Mouse (Mus musculus) left cerebral cortex, adult 2 months (tissue): ENCODE data around the gene Pla2g6. TPM values are rescaled to one million over a fixed set of nuclear protein-coding genes. Genes with fewer than 3 reads are reported as not detected.
A peak's percentile ranks its signal among the peaks of the same experiment; 100 is the strongest.

Experiments
- DNase-seq, 2 experiments: peaks; one replicate each; pipeline ENCODE4 v3.0.0; 2021 to 2022; ENCODE audit warnings: low spot score in 2 of 2, mixed read lengths in 1 of 2; ENCODE audit errors: extremely low spot score in 1 of 2
- H3K27ac ChIP-seq: fragments of 200-600 bp; 2 replicates; pipeline ENCODE4 v1.8.1; 2022
- H3K4me3 ChIP-seq: fragments of 200-600 bp; 2 replicates; pipeline ENCODE4 v1.8.1; 2022
- CTCF ChIP-seq: fragments of 200-600 bp; IDR thresholded peaks from 2 replicates; pipeline ENCODE4 v1.8.1; 2022; ENCODE audit warnings: antibody characterized with exemption, mild to moderate bottlenecking, moderate library complexity
- intact Hi-C: fragments of 180-260 bp; cut with DNase I; formaldehyde crosslinking; loops from one replicate; pipeline ENCODE4 v1.15.1; 2025
- total RNA-seq, 2 experiments: library from RNA; stranded (reverse); gene quantifications; 2 replicates each; pipeline ENCODE4 v1.2.3; 2021

Pla2g6 gene
- total RNA-seq, 2 experiments from 2014 or later = 21.3 to 22.6 TPM

DNA sequence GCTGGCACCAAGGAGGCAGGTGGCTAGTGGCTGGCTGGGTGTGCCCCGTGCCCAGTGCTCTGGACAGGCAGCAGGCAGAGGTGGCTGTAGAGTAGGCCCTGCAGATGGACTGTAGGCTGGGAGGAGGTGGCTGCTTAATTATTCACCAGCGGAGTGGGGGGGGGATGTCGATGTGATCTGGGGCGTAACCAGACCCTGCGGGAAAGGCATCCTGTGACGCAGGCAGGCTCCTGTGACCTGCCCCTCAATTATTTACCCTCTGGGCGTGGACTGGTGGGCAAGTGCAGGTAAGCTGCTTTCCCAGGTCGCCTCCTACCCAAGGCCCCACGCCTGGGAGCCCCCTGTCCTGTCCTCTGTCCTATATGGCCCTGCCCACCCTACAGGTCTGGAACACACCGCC, 42.8 kb downstream of the Pla2g6 start, which contains the start of gene Baiap2l2:
Gene Baiap2l2, minus strand, starts transcription at position 139 of the 400 bp plus-strand sequence.
- Histone ChIP-seq H3K4me3 (no peak within 1 kb of the TSS), H3K27ac (no peak within 1 kb of the TSS)
- no peak for TF ChIP-seq CTCF
- intact Hi-C loops = no loop called here
- no peak for DNase-seq

GRCm38 (mm10) chr15:79283371-79283770, 44.8 kb downstream of the Pla2g6 start:
- H3K4me3 ChIP-seq = no peak overlapping the region
- intact Hi-C loops = no loop called here
- TF ChIP-seq CTCF = no peak
- H3K27ac ChIP-seq = no peak overlapping the region
- DNase-seq = no peak

- intact Hi-C loops = no loop called here
- Histone ChIP-seq H3K4me3 (no peak overlapping the region), H3K27ac (no peak overlapping the region)
- TF ChIP-seq CTCF = no peak
- no peak for DNase-seq
Measured at GRCm38 (mm10) chr15:79282434-79282833, 45.8 kb downstream of the Pla2g6 start.

GRCm38 (mm10) chr15:79281389-79281788, 46.8 kb downstream of the Pla2g6 start:
- TF ChIP-seq CTCF = no peak
- intact Hi-C loops = no loop called here

GRCm38 (mm10) chr15:79280850-79281249, 47.3 kb downstream of the Pla2g6 start:
- Histone ChIP-seq H3K4me3 (no peak overlapping the region), H3K27ac (no peak overlapping the region)
- intact Hi-C loops = no loop called here
- no peak; the same call in none of the 2 replicates for TF ChIP-seq CTCF
- DNase-seq = no peak

More at GRCm38 (mm10) chr15:79281389-79281788, 46.8 kb downstream of the Pla2g6 start:
- Histone ChIP-seq H3K27ac (no peak overlapping the region), H3K4me3 (no peak overlapping the region)
- DNase-seq = no peak

DNA sequence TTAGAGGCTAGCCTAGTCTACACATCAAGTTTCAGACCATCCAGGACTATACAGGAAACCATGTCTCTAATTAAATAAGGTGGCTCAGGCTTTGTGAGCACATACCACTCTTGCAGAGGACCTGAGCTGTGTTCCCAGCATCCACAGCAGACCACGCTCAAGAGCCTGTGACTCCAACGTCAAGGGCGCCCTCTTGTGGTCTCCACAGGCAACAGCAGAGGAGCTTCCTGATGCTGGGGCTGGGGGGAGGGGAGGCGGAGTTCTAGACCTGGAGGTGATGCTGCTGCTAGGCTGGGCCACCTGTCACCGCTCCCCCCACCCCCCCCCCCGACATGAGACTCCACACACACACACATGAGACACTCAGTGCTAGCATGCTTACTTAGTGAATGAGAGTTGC, 48.0 kb downstream of the Pla2g6 start:
- Histone ChIP-seq H3K27ac (no peak overlapping the region), H3K4me3 (no peak overlapping the region)
- intact Hi-C loops = no loop called here
- no peak for DNase-seq
- TF ChIP-seq CTCF = peak; percentile 46

- TF ChIP-seq CTCF = no peak
- Histone ChIP-seq H3K27ac (no peak overlapping the region), H3K4me3 (no peak overlapping the region)
- intact Hi-C loops = no loop called here
- DNase-seq = no peak
Measured at GRCm38 (mm10) chr15:79277728-79278127, 50.5 kb downstream of the Pla2g6 start.

- Histone ChIP-seq H3K27ac (no peak overlapping the region), H3K4me3 (no peak overlapping the region)
- intact Hi-C loops = no loop called here
- no peak for TF ChIP-seq CTCF
- no peak for DNase-seq
Measured at GRCm38 (mm10) chr15:79273020-79273419, 55.2 kb downstream of the Pla2g6 start.

DNA sequence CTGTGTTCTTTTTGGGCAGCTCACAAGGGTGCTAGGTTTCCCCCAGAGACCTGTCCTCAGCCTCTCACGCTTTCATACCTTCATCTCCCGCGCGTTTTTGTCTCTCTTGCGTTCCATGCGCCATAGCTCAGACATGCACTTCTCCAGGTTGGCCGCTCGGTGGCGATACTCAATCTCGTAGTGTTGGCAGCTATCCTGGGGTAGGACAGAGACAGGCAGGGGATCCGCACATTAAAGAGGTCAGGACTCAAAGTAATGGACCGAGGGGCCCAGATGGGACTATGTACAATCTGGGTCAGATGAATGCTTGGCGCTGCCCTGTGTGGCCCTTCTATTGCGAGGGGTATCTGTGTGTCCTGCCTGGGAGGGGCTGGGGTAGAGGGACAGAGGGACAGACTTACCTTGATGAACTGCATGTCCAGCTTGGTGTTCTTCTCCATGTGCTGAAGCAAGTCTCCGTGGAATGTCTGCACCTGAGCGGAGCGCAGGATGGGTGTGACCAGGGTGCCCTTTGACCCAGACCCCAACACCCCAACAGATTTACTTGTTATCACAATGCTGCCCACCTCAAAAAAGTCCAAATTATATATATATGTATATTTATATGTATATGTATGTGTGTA, 57.0 kb downstream of the Pla2g6 start:
- intact Hi-C loops = no loop called here
- peak; percentile 70 for TF ChIP-seq CTCF

GRCm38 (mm10) chr15:79270317-79271123, 57.7 kb downstream of the Pla2g6 start:
- peak; percentile 44 to 62 for DNase-seq
- Histone ChIP-seq H3K27ac (no peak overlapping the region), H3K4me3 (peak overlapping the region; percentile 45)
- intact Hi-C loops = no loop called here
- no peak for TF ChIP-seq CTCF

More for the DNA sequence above, 57.0 kb downstream of the Pla2g6 start:
- DNase-seq = peak in 1 of 2 experiments; percentile 39
- no peak overlapping the region for H3K27ac ChIP-seq
- peak overlapping the region; percentile 45 for H3K4me3 ChIP-seq

GRCm38 (mm10) chr15:79268521-79268920, 59.7 kb downstream of the Pla2g6 start:
- intact Hi-C loops = no loop called here
- no peak overlapping the region for H3K4me3 ChIP-seq
- no peak for TF ChIP-seq CTCF
- DNase-seq = no peak
- no peak overlapping the region for H3K27ac ChIP-seq

GRCm38 (mm10) chr15:79265384-79265783, 62.8 kb downstream of the Pla2g6 start:
- DNase-seq = no peak
- H3K27ac ChIP-seq = no peak overlapping the region
- H3K4me3 ChIP-seq = no peak overlapping the region
- intact Hi-C loops = no loop called here
- TF ChIP-seq CTCF = no peak

- Histone ChIP-seq H3K27ac (no peak overlapping the region), H3K4me3 (no peak overlapping the region)
- no peak for TF ChIP-seq CTCF
- DNase-seq = no peak
- intact Hi-C loops = loop anchor here (5.0 kb wide), 1 partner anchor 189 kb away; no protein-coding TSS in a partner anchor
Measured at GRCm38 (mm10) chr15:79263726-79264125, 64.5 kb downstream of the Pla2g6 start.
